Mouse (Mus musculus): ENCODE measurements around the gene 2900026A02Rik. TPM values are rescaled to one million over a fixed set of nuclear protein-coding genes. Genes with fewer than 3 reads are reported as not detected.

Gene 2900026A02Rik
- polyA plus RNA-seq, 1 experiment from 2014 or later = 1.9 TPM

DNA sequence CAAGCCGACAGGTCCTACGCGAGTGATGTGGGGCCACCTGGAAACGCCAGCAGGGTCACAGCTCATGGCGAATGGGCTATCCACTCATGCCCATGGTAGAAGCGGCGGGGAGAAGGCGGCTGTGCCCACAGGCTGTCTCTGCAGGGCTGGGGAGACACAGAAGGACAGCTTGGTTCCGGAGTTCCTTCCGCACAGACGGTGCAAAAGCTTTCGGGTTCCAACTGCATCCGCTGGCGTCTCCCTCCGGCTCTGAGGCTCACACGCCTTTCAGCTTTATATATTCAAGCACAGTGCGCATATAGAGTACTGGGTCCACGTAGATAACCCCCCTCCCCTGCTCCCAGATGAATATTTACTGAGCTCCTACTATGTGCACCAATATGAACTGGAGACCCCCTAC is 27.3 kb downstream of the 2900026A02Rik start:
- Histone ChIP-seq H3K9ac (no peak overlapping the region), H3K27me3 (replicated peaks) (no peaks in the 10 kb centered on the region), H3K4me2 (no peak overlapping the region), H3K36me3 (0 out of 2 replicates have a peak, but pooled peaks cover 3% of the 10 kb centered on the region), H3K4me1 (peaks cover 21% of the 10 kb centered on the region; the same call in 1 of the 2 replicates), H3K9me3 (replicated peaks) (no peaks in the 10 kb centered on the region), H3K27ac (no peak overlapping the region), H3K4me3 (no peak overlapping the region)
- no peak for ATAC-seq
- WGBS (ENCODE audit: insufficient replicate concordance) = 83% methylated on average over 18 of the region's 18 CpGs

DNA sequence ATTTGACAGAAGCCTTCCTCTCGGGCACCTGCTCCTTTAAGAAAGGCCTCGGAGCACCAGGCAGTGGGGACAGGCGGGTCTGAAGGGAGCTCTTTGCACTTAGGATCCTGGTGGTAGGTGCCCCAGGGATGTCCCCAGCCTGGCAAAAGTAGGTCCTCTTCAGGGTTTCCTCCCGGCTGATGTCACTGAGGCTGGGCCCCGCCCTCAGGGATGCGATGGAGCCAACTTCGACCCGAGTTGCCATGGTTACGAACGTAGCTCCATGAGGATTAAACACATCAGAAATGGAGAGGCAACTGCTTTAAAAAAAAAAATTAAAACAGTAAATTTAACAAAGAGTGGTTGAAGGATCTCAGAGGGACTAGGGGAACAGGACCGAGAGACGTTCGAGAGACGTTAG is 29.1 kb downstream of the 2900026A02Rik start:
- H3K9ac ChIP-seq = no peak overlapping the region
- ATAC-seq = no peak
- H3K9me3 ChIP-seq (replicated peaks) = no peaks in the 10 kb centered on the region
- H3K36me3 ChIP-seq = 0 out of 2 replicates have a peak, but pooled peaks cover 3% of the 10 kb centered on the region
- H3K4me1 ChIP-seq = peaks cover 12% of the 10 kb centered on the region; the same call in 1 of the 2 replicates
- no peaks in the 10 kb centered on the region for H3K27me3 ChIP-seq (replicated peaks)
- no peak overlapping the region for H3K27ac ChIP-seq
- H3K4me3 ChIP-seq = no peak overlapping the region
- H3K4me2 ChIP-seq = no peak overlapping the region
- WGBS (ENCODE audit: insufficient replicate concordance) = 75% methylated on average over 14 of the region's 14 CpGs

DNA sequence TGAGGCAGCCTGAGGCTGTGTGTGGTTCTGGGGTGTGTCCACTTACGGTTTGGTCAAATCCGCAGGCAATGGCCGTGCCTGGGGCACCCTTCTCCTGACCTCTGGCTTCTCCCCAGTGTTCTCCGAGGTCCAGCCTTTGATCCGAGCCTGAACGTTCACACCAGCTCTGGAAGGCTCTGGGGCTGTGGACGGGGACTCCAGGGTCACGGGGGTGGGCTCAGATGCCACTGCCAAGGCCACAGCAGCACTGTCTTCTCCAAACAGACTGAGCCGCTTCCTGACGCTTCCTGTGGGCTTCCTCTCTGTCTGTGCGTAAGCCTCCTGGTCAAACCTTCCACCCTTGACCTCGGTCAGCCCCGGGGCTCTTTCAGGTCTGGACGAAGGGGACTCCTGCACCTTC is 30.5 kb downstream of the 2900026A02Rik start:
- H3K4me1 ChIP-seq = peaks cover 7% of the 10 kb centered on the region; the same call in 1 of the 2 replicates
- H3K27ac ChIP-seq = no peak overlapping the region
- H3K4me2 ChIP-seq = no peak overlapping the region
- ATAC-seq = no peak
- H3K36me3 ChIP-seq = peaks cover 3% of the 10 kb centered on the region; the same call in 1 of the 2 replicates
- 39% methylated on average over 14 of the region's 14 CpGs for WGBS (ENCODE audit: insufficient replicate concordance)
- no peak overlapping the region for H3K9ac ChIP-seq
- H3K27me3 ChIP-seq (replicated peaks) = no peaks in the 10 kb centered on the region
- no peak overlapping the region for H3K4me3 ChIP-seq
- no peaks in the 10 kb centered on the region for H3K9me3 ChIP-seq (replicated peaks)

DNA sequence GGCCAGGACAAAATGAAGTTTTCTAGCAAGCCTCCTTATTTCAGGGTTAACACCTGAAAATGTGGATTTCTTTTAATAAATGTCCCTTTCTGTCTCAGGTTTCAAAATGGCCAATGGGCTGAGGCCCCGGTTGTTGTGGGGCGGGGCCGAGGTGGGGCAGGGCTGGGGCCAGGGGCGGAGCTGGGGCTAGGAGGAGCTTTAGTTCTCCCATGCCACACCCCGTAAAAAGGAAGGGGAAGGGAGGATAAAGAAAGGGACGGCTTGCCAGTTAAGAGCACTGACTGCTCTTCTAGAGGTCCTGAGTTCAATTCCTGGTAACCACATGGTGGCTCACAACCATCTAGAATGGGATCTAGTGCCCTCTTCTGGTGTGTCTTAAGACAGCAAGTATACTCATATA is 39.6 kb downstream of the 2900026A02Rik start:
- Histone ChIP-seq H3K27me3 (replicated peaks) (no peaks in the 10 kb centered on the region), H3K9me3 (replicated peaks) (no peaks in the 10 kb centered on the region), H3K4me3 (no peak overlapping the region), H3K4me2 (peak overlapping the region; percentile 66; the same call in 1 of the 2 replicates), H3K9ac (no peak overlapping the region), H3K4me1 (peaks cover 25% of the 10 kb centered on the region), H3K27ac (0 out of 2 replicates have a peak overlapping the region, but pooled peaks have one; percentile 69), H3K36me3 (no peaks in the 10 kb centered on the region; the same call in 1 of the 2 replicates)
- ATAC-seq = peak; percentile 53; the same call in 1 of the 2 replicates
- WGBS (ENCODE audit: insufficient replicate concordance) = 9% methylated on average over 6 of the region's 6 CpGs

DNA sequence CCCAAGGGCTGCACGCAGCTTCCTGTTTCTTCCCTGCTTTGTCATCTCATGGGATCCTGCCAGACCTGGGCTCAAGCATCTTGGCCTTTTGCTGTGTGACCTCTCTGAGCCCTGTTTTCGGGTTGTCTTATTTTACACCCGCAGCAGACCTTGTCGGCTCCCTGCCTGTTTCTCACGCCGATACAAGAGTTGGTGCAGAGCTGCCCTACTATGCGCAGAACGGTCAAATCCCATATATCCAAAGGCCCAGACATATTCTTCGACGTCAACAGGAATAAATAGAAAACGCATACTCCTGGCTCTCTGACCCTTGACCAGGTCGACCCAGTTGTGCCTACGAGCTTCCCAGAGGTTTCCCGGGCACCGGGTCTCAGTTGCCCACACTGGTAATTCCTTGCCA is 40.3 kb downstream of the 2900026A02Rik start:
- H3K4me2 ChIP-seq = peak overlapping the region; percentile 66
- 71% methylated on average over 15 of the region's 15 CpGs for WGBS (ENCODE audit: insufficient replicate concordance)

DNA sequence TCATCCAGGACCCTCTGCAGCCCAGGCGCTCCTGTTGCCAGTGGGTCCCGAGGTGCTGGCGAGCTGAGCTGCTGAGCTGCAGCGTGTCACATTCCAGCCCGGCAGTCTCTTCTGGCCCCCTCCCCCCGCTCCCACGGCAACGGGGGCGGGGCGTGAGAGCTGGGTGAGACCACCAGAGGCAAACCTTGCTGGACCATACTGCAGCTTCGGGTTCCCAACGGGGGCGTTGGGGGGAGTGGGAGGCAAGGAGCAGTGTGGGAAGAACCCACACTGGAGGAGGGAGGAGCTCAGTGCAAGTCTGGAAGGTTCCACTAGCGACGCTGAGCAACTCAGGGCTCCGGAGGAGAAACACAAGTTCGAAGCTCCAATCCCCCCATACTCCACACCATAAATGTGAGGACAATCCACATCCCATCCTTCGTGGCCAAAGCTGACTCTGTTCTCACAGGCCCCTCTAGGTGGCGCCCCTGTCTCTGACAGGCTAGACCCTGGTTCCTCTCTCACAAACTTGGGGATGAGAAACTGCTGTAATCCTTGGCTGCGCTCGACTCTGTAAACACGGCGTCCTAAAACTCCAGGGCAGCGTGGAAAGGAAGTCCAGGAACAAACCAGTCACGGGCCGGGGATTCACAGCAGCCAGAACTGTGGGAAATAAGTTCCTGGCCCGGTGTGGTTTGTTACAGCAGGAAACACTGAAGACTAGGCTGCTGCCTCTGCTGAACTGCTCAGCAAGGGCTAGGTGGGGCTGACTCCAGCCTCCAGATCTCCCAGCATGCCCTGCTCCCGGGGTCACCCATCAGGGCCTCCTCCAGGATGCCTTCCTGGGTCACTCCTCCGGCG is 41.0 kb downstream of the 2900026A02Rik start:
- H3K4me1 ChIP-seq = peaks cover 28% of the 10 kb centered on the region
- peak overlapping the region; percentile 66 for H3K4me2 ChIP-seq
- 5% methylated on average over 29 of the region's 30 CpGs for WGBS (ENCODE audit: insufficient replicate concordance)
- ATAC-seq = peak; percentile 76
- peak overlapping the region; percentile 49; the same call in 1 of the 2 replicates for H3K9ac ChIP-seq
- H3K27ac ChIP-seq = peak overlapping the region; percentile 69
- no peaks in the 10 kb centered on the region for H3K27me3 ChIP-seq (replicated peaks)
- H3K36me3 ChIP-seq = no peaks in the 10 kb centered on the region
- peak overlapping the region; percentile 46 for H3K4me3 ChIP-seq
- no peaks in the 10 kb centered on the region for H3K9me3 ChIP-seq (replicated peaks)

More for the DNA sequence above, 40.3 kb downstream of the 2900026A02Rik start:
- Histone ChIP-seq H3K4me3 (peak overlapping the region; percentile 46), H3K27ac (peak overlapping the region; percentile 69; the same call in 1 of the 2 replicates), H3K4me1 (peaks cover 25% of the 10 kb centered on the region), H3K36me3 (no peaks in the 10 kb centered on the region; the same call in 1 of the 2 replicates), H3K9me3 (replicated peaks) (no peaks in the 10 kb centered on the region), H3K9ac (peak overlapping the region; percentile 49; the same call in 1 of the 2 replicates), H3K27me3 (replicated peaks) (no peaks in the 10 kb centered on the region)
- ATAC-seq = no peak

DNA sequence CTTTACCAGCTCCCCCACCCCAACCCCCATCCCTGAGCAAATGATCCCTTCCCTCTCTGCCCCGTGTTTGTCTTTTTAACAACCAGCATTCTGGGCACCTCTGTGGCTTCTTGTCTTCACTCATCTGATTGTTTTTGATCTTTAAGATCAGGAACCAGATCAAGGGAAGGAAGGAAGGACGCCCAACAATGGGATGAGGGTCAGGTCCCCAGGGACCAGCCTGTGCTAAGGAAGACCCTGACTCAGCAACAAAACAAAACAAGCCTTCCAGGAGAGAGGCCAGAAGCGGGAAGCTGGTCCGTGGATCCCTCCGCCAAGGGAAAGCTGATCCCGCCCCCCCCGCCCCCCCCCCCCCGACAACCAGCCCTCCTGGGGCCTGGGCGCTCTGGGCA is 41.6 kb downstream of the 2900026A02Rik start:
- Histone ChIP-seq H3K4me3 (peak overlapping the region; percentile 46), H3K27ac (peak overlapping the region; percentile 22; the same call in 1 of the 2 replicates), H3K27me3 (replicated peaks) (no peaks in the 10 kb centered on the region), H3K4me1 (peaks cover 30% of the 10 kb centered on the region), H3K9me3 (replicated peaks) (no peaks in the 10 kb centered on the region), H3K4me2 (peak overlapping the region; percentile 66), H3K9ac (peak overlapping the region; percentile 49; the same call in 1 of the 2 replicates), H3K36me3 (no peaks in the 10 kb centered on the region)
- WGBS (ENCODE audit: insufficient replicate concordance) = 17% methylated on average over 5 of the region's 9 CpGs
- no peak for ATAC-seq

DNA sequence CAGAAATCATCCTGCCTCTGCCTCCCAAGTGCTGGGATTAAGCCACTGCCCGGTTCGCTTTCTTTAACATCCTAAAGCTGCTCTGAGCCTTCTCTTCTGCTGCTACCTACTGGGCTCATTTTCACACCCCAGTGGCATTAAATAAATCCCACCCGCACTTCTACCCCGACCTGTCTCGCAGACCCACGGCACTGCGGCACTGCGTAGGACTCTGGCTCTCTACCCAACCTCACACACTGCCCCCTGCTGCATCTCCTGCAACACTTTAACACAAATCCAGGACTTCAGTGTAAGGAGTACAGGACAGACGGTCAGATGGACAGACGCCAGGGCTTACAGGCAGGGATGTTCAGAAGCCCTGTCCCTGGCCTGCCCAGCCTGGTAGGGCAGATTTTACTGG is 45.1 kb downstream of the 2900026A02Rik start:
- H3K27me3 ChIP-seq (replicated peaks) = no peaks in the 10 kb centered on the region
- H3K4me3 ChIP-seq = no peak overlapping the region
- no peak for ATAC-seq
- 82% methylated on average over 10 of the region's 10 CpGs for WGBS (ENCODE audit: insufficient replicate concordance)
- H3K9ac ChIP-seq = no peak overlapping the region
- H3K4me1 ChIP-seq = peaks cover 21% of the 10 kb centered on the region
- no peaks in the 10 kb centered on the region for H3K36me3 ChIP-seq
- no peak overlapping the region for H3K27ac ChIP-seq
- H3K4me2 ChIP-seq = no peak overlapping the region
- no peaks in the 10 kb centered on the region for H3K9me3 ChIP-seq (replicated peaks)

DNA sequence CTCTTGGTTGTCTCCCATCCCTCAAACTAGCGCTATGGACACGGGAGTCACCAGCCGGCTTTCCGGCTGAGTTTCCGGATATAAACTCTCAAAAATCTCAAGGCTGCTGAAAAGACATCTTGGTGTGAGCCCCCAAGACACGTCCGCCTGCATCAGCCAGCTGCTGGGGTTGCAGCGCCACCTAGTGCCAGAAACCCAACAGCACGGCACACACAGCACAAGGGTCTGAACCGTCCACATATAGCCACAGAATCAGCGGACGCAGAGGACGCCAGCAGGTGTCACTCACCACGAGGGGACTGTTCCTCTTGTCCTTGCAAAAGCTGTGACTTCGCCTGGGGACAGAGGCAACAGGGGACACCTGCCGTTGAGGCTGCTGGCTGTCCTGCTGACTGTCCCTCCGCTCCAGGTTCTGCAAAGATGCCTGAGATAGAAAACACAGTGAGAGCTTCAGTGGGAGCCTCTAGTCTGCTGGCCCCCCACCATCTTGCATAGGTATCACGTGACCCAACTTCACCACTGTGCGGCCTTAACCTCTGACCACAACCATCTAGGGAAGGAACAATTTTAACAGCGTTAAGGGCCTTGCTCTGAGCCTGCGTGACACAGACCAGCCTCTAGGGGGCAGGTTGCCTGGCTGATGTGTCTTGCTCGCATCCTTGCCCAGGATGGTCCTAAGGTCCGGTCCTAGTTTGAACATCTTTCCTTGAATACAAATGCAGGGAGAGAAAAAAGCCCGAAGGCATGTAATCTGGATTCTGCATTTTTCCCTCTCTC is 45.9 kb downstream of the 2900026A02Rik start:
- H3K9me3 ChIP-seq (replicated peaks) = no peaks in the 10 kb centered on the region
- no peak overlapping the region for H3K4me2 ChIP-seq
- no peaks in the 10 kb centered on the region for H3K36me3 ChIP-seq
- H3K27ac ChIP-seq = no peak overlapping the region
- H3K9ac ChIP-seq = no peak overlapping the region
- peak; percentile 38; the same call in 1 of the 2 replicates for ATAC-seq
- no peak overlapping the region for H3K4me3 ChIP-seq
- WGBS (ENCODE audit: insufficient replicate concordance) = 28% methylated on average over 24 of the region's 24 CpGs
- peaks cover 13% of the 10 kb centered on the region for H3K4me1 ChIP-seq
- no peaks in the 10 kb centered on the region for H3K27me3 ChIP-seq (replicated peaks)

DNA sequence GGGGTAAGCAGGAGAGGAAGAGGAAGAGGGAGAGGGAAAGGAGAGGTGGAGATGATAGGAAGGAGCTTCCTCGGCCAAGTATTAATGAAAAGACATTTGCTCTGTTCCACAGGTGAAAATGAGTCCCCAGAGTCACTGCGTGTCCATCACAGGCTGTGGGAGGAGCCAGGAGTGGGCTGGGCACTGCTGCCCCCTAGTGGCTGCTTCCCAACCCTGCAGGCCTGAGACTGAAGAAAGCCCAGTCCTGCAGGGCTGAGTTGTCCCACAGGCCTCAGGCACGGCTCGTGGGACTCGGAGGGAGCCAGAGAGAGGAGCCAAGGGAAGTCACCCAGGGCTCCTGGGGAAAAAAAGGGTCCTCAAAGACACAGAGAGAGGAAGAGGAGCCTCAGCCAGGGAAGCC is 47.7 kb downstream of the 2900026A02Rik start:
- H3K27ac ChIP-seq = no peak overlapping the region
- no peak overlapping the region for H3K4me2 ChIP-seq
- H3K9me3 ChIP-seq (replicated peaks) = no peaks in the 10 kb centered on the region
- 10% methylated on average over 5 of the region's 5 CpGs for WGBS (ENCODE audit: insufficient replicate concordance)
- H3K4me3 ChIP-seq = no peak overlapping the region
- no peaks in the 10 kb centered on the region for H3K27me3 ChIP-seq (replicated peaks)
- no peaks in the 10 kb centered on the region for H3K36me3 ChIP-seq
- ATAC-seq = no peak
- peaks cover 5% of the 10 kb centered on the region; the same call in 1 of the 2 replicates for H3K4me1 ChIP-seq
- no peak overlapping the region for H3K9ac ChIP-seq

DNA sequence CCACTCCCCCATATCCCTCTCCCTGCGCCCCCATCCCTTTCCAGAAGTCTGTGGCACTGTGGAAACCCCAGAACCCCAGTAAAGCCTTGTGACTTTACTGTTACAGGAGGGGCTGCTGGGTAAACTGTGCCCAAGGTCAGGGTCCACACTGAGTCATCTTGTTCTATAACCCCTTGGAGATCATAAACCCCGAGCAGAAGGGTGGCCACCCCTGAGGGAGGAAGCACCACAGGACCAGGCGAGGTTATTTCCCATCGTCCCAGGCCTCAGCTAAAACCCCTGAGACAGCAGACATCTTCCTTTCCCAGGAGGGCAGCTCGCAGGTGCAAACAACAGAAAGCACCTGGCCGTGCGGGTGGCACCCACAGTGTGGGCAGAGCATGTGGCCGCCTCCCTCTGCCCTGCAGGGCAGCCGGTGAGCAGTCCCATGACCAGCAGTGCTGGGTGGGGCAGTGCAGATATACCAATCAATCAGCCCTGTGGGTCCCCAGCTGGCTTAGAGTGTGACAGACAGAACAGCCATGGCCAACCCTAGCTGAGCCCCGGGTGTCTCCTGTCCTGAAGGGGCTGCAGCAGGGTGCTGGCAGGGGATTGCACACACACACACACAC is 49.0 kb downstream of the 2900026A02Rik start:
- Histone ChIP-seq H3K4me1 (peaks cover 5% of the 10 kb centered on the region; the same call in 1 of the 2 replicates), H3K27me3 (replicated peaks) (no peaks in the 10 kb centered on the region), H3K36me3 (no peaks in the 10 kb centered on the region), H3K9me3 (replicated peaks) (no peaks in the 10 kb centered on the region), H3K27ac (no peak overlapping the region), H3K9ac (no peak overlapping the region), H3K4me3 (no peak overlapping the region), H3K4me2 (no peak overlapping the region)
- ATAC-seq = 0 out of 2 replicates have a peak, but pooled peaks have one; percentile 6
- 55% methylated on average over 10 of the region's 10 CpGs for WGBS (ENCODE audit: insufficient replicate concordance)
